Mouse (Mus musculus): ENCODE data around the gene Cys1. TPM values are rescaled to one million over a fixed set of nuclear protein-coding genes. Genes with fewer than 3 reads are reported as not detected.
A peak's percentile ranks its signal among the peaks of the same experiment; 100 is the strongest.
"Not testable (repeated sequence)": the region's sequence is repeated elsewhere in the genome, so short reads cannot be mapped to it uniquely, and the experiment has no call there.

Gene Cys1
- polyA plus RNA-seq, 1 experiment from 2014 or later, result 0.34 TPM

GRCm38 (mm10) chr12:24707954-24708823, 26.6 kb upstream of the Cys1 start, which contains the start of gene Rrm2:
Gene Rrm2, plus strand, starts transcription at chr12:24708241.
- H3K36me3 ChIP-seq, result peaks cover 30% of the 10 kb centered on the region
- H3K27ac ChIP-seq, result peak within 1 kb of the TSS; percentile 96
- no peaks in the 10 kb centered on the region for H3K9me3 ChIP-seq
- under 1% methylated on average over 83 of the region's 83 CpGs for WGBS
- DNase-seq (ENCODE audit: low spot score), result peak; percentile 97
- H3K4me1 ChIP-seq, result peaks cover 47% of the 10 kb centered on the region
- H3K27me3 ChIP-seq (ENCODE audit: insufficient read depth, poor library complexity, severe bottlenecking), result no peaks in the 10 kb centered on the region
- H3K4me3 ChIP-seq, result peak within 1 kb of the TSS; percentile 97

GRCm38 (mm10) chr12:24707480-24707802, 25.8 kb upstream of the Cys1 start:
- Histone ChIP-seq H3K4me3 (peak overlapping the region; percentile 97), H3K36me3 (peaks cover 22% of the 10 kb centered on the region), H3K27me3 (ENCODE audit: insufficient read depth, poor library complexity, severe bottlenecking) (no peaks in the 10 kb centered on the region), H3K9me3 (no peaks in the 10 kb centered on the region), H3K4me1 (peaks cover 53% of the 10 kb centered on the region), H3K27ac (peak overlapping the region; percentile 96)
- no peak for DNase-seq (ENCODE audit: low spot score)
- WGBS, result under 1% methylated on average over 9 of the region's 9 CpGs

- H3K27ac ChIP-seq, result peak overlapping the region; percentile 96
- peaks cover 53% of the 10 kb centered on the region for H3K4me1 ChIP-seq
- under 1% methylated on average over 27 of the region's 27 CpGs for WGBS
- H3K9me3 ChIP-seq, result no peaks in the 10 kb centered on the region
- no peaks in the 10 kb centered on the region for H3K27me3 ChIP-seq (ENCODE audit: insufficient read depth, poor library complexity, severe bottlenecking)
- H3K4me3 ChIP-seq, result peak overlapping the region; percentile 97
- H3K36me3 ChIP-seq, result peaks cover 17% of the 10 kb centered on the region
- peak; percentile 95 for DNase-seq (ENCODE audit: low spot score)
These were observed 25.3 kb upstream of the Cys1 start for GRCm38 (mm10) chr12:24706764-24707479.

- WGBS, result 84% methylated on average over 15 of the region's 15 CpGs
- Histone ChIP-seq H3K4me1 (peaks cover 45% of the 10 kb centered on the region), H3K4me3 (no peak overlapping the region), H3K27me3 (ENCODE audit: insufficient read depth, poor library complexity, severe bottlenecking) (no peaks in the 10 kb centered on the region), H3K27ac (peak overlapping the region; percentile 96; the same call in 1 of the 2 replicates), H3K9me3 (no peaks in the 10 kb centered on the region), H3K36me3 (peaks cover 5% of the 10 kb centered on the region)
- no peak for DNase-seq (ENCODE audit: low spot score)
These were observed 24.1 kb upstream of the Cys1 start for GRCm38 (mm10) chr12:24705502-24706263.

- peak; percentile 76 for DNase-seq (ENCODE audit: low spot score)
- H3K4me3 ChIP-seq, result no peak overlapping the region
- peak overlapping the region; percentile 31; the same call in 1 of the 2 replicates for H3K27ac ChIP-seq
- H3K9me3 ChIP-seq, result no peaks in the 10 kb centered on the region
- 0 out of 2 replicates have a peak, but pooled peaks cover 6% of the 10 kb centered on the region for H3K27me3 ChIP-seq (ENCODE audit: insufficient read depth, poor library complexity, severe bottlenecking)
- H3K4me1 ChIP-seq, result peaks cover 28% of the 10 kb centered on the region
- WGBS, result 47% methylated on average over 3 of the region's 3 CpGs
- no peaks in the 10 kb centered on the region for H3K36me3 ChIP-seq
These were observed 21.4 kb upstream of the Cys1 start for GRCm38 (mm10) chr12:24703013-24703412.

GRCm38 (mm10) chr12:24701621-24702020, 20.0 kb upstream of the Cys1 start:
- not testable (repeated sequence) for H3K9me3 ChIP-seq; H3K36me3 ChIP-seq; H3K27me3 ChIP-seq (ENCODE audit: insufficient read depth, poor library complexity, severe bottlenecking); H3K27ac ChIP-seq; DNase-seq (ENCODE audit: low spot score); H3K4me3 ChIP-seq
- 83% methylated on average over 9 of the region's 9 CpGs for WGBS
- peaks cover 16% of the 10 kb centered on the region for H3K4me1 ChIP-seq

- DNase-seq (ENCODE audit: low spot score), result no peak
- WGBS, result 67% methylated on average over 10 of the region's 10 CpGs
- H3K4me3 ChIP-seq, result no peak overlapping the region
- no peaks in the 10 kb centered on the region for H3K9me3 ChIP-seq
- no peaks in the 10 kb centered on the region for H3K36me3 ChIP-seq
- peaks cover 10% of the 10 kb centered on the region for H3K4me1 ChIP-seq
- no peak overlapping the region for H3K27ac ChIP-seq
- 0 out of 2 replicates have a peak, but pooled peaks cover 10% of the 10 kb centered on the region for H3K27me3 ChIP-seq (ENCODE audit: insufficient read depth, poor library complexity, severe bottlenecking)
These were observed 18.0 kb upstream of the Cys1 start for GRCm38 (mm10) chr12:24699578-24699977.

- H3K4me1 ChIP-seq, result peaks cover 10% of the 10 kb centered on the region
- no peak overlapping the region for H3K27ac ChIP-seq
- WGBS, result 65% methylated on average over 3 of the region's 3 CpGs
- H3K27me3 ChIP-seq (ENCODE audit: insufficient read depth, poor library complexity, severe bottlenecking), result 0 out of 2 replicates have a peak, but pooled peaks cover 10% of the 10 kb centered on the region
- DNase-seq (ENCODE audit: low spot score), result no peak
- no peaks in the 10 kb centered on the region for H3K36me3 ChIP-seq
- H3K9me3 ChIP-seq, result no peaks in the 10 kb centered on the region
- H3K4me3 ChIP-seq, result no peak overlapping the region
These were observed 16.9 kb upstream of the Cys1 start for GRCm38 (mm10) chr12:24698514-24698913.

GRCm38 (mm10) chr12:24697484-24698204, 16.0 kb upstream of the Cys1 start:
- H3K4me3 ChIP-seq, result no peak overlapping the region
- H3K4me1 ChIP-seq, result peaks cover 1% of the 10 kb centered on the region
- no peaks in the 10 kb centered on the region for H3K36me3 ChIP-seq
- H3K27me3 ChIP-seq (ENCODE audit: insufficient read depth, poor library complexity, severe bottlenecking), result 0 out of 2 replicates have a peak, but pooled peaks cover 10% of the 10 kb centered on the region
- no peaks in the 10 kb centered on the region for H3K9me3 ChIP-seq
- WGBS, result 60% methylated on average over 8 of the region's 8 CpGs
- no peak overlapping the region for H3K27ac ChIP-seq
- no peak for DNase-seq (ENCODE audit: low spot score)

GRCm38 (mm10) chr12:24696500-24697483, 15.2 kb upstream of the Cys1 start:
- Histone ChIP-seq H3K9me3 (no peaks in the 10 kb centered on the region), H3K27me3 (ENCODE audit: insufficient read depth, poor library complexity, severe bottlenecking) (0 out of 2 replicates have a peak, but pooled peaks cover 10% of the 10 kb centered on the region), H3K27ac (no peak overlapping the region), H3K36me3 (no peaks in the 10 kb centered on the region), H3K4me1 (no peaks in the 10 kb centered on the region), H3K4me3 (no peak overlapping the region)
- WGBS, result 42% methylated on average over 16 of the region's 16 CpGs
- peak; percentile 94 for DNase-seq (ENCODE audit: low spot score)

- no peaks in the 10 kb centered on the region for H3K9me3 ChIP-seq
- no peak overlapping the region for H3K27ac ChIP-seq
- H3K4me3 ChIP-seq, result no peak overlapping the region
- peaks cover under 1% of the 10 kb centered on the region; the same call in 1 of the 2 replicates for H3K27me3 ChIP-seq (ENCODE audit: insufficient read depth, poor library complexity, severe bottlenecking)
- 84% methylated on average over 3 of the region's 3 CpGs for WGBS
- no peaks in the 10 kb centered on the region for H3K4me1 ChIP-seq
- no peaks in the 10 kb centered on the region for H3K36me3 ChIP-seq
- no peak for DNase-seq (ENCODE audit: low spot score)
These were observed 8.7 kb upstream of the Cys1 start for GRCm38 (mm10) chr12:24690351-24690750.

All from heart, embryonic 10.5 days (tissue).